Mouse (Mus musculus): ENCODE results near the gene Sprtn. TPM values are rescaled to one million over a fixed set of nuclear protein-coding genes. Genes with fewer than 3 reads are reported as not detected.

Gene Sprtn
- polyA plus RNA-seq, 1 experiment = 10.2 TPM

GRCm38 (mm10) chr8:124878946-124879526 lies 18.6 kb upstream of the Sprtn start:
- Histone ChIP-seq H3K4me1 (ENCODE audit: control insufficient read depth, insufficient read depth, insufficient read length, low read length) (0 out of 2 replicates have a peak, but pooled peaks cover 2% of the 10 kb centered on the region), H3K27ac (replicated peaks; ENCODE audit: low read depth, low read length) (no peak overlapping the region), H3K4me3 (ENCODE audit: insufficient read depth, low read depth, low read length) (no peak overlapping the region)

- H3K4me3 ChIP-seq (ENCODE audit: insufficient read depth, low read depth, low read length) = no peak overlapping the region
- H3K27ac ChIP-seq (replicated peaks; ENCODE audit: low read depth, low read length) = no peak overlapping the region
These were observed 9.3 kb upstream of the Sprtn start for GRCm38 (mm10) chr8:124888385-124888784.

GRCm38 (mm10) chr8:124892596-124892995 lies 5.1 kb upstream of the Sprtn start:
- H3K4me3 ChIP-seq (ENCODE audit: insufficient read depth, low read depth, low read length) = no peak overlapping the region
- H3K27ac ChIP-seq (replicated peaks; ENCODE audit: low read depth, low read length) = no peak overlapping the region
- peaks cover 19% of the 10 kb centered on the region for H3K4me1 ChIP-seq (ENCODE audit: control insufficient read depth, insufficient read depth, insufficient read length, low read length)

More at GRCm38 (mm10) chr8:124888385-124888784, 9.3 kb upstream of the Sprtn start:
- peaks cover 4% of the 10 kb centered on the region; the same call in 1 of the 2 replicates for H3K4me1 ChIP-seq (ENCODE audit: control insufficient read depth, insufficient read depth, insufficient read length, low read length)

- peaks cover 21% of the 10 kb centered on the region for H3K4me1 ChIP-seq (ENCODE audit: control insufficient read depth, insufficient read depth, insufficient read length, low read length)
- peak overlapping the region; percentile 87 for H3K4me3 ChIP-seq (ENCODE audit: insufficient read depth, low read depth, low read length)
- peak overlapping the region; percentile 4; the same call in 1 of the 2 replicates for H3K27ac ChIP-seq (replicated peaks; ENCODE audit: low read depth, low read length)
These were observed 1.6 kb upstream of the Sprtn start for GRCm38 (mm10) chr8:124896010-124896631.

- Histone ChIP-seq H3K27ac (replicated peaks; ENCODE audit: low read depth, low read length) (peak overlapping the region; percentile 76), H3K4me3 (ENCODE audit: insufficient read depth, low read depth, low read length) (peak overlapping the region; percentile 87), H3K4me1 (ENCODE audit: control insufficient read depth, insufficient read depth, insufficient read length, low read length) (peaks cover 21% of the 10 kb centered on the region)
These were observed 877 bp upstream of the Sprtn start for GRCm38 (mm10) chr8:124896632-124897385.

GRCm38 (mm10) chr8:124898251-124898905 lies 692 bp downstream of the Sprtn start:
- peaks cover 21% of the 10 kb centered on the region for H3K4me1 ChIP-seq (ENCODE audit: control insufficient read depth, insufficient read depth, insufficient read length, low read length)
- peak overlapping the region; percentile 66 for H3K27ac ChIP-seq (replicated peaks; ENCODE audit: low read depth, low read length)
- peak overlapping the region; percentile 92 for H3K4me3 ChIP-seq (ENCODE audit: insufficient read depth, low read depth, low read length)

GRCm38 (mm10) chr8:124903198-124903597 lies 5.5 kb downstream of the Sprtn start:
- Histone ChIP-seq H3K27ac (replicated peaks; ENCODE audit: low read depth, low read length) (no peak overlapping the region), H3K4me3 (ENCODE audit: insufficient read depth, low read depth, low read length) (no peak overlapping the region), H3K4me1 (ENCODE audit: control insufficient read depth, insufficient read depth, insufficient read length, low read length) (peaks cover 18% of the 10 kb centered on the region)

GRCm38 (mm10) chr8:124905482-124905881 lies 7.8 kb downstream of the Sprtn start:
- no peak overlapping the region for H3K4me3 ChIP-seq (ENCODE audit: insufficient read depth, low read depth, low read length)

GRCm38 (mm10) chr8:124909936-124910335 lies 12.2 kb downstream of the Sprtn start:
- H3K4me3 ChIP-seq (ENCODE audit: insufficient read depth, low read depth, low read length) = no peak overlapping the region
- H3K4me1 ChIP-seq (ENCODE audit: control insufficient read depth, insufficient read depth, insufficient read length, low read length) = peaks cover 17% of the 10 kb centered on the region
- no peak overlapping the region for H3K27ac ChIP-seq (replicated peaks; ENCODE audit: low read depth, low read length)

More at GRCm38 (mm10) chr8:124905482-124905881, 7.8 kb downstream of the Sprtn start:
- Histone ChIP-seq H3K4me1 (ENCODE audit: control insufficient read depth, insufficient read depth, insufficient read length, low read length) (peaks cover 16% of the 10 kb centered on the region), H3K27ac (replicated peaks; ENCODE audit: low read depth, low read length) (0 out of 2 replicates have a peak overlapping the region, but pooled peaks have one; percentile 5)

GRCm38 (mm10) chr8:124910349-124910748 lies 12.7 kb downstream of the Sprtn start:
- H3K4me3 ChIP-seq (ENCODE audit: insufficient read depth, low read depth, low read length) = no peak overlapping the region
- H3K4me1 ChIP-seq (ENCODE audit: control insufficient read depth, insufficient read depth, insufficient read length, low read length) = peaks cover 17% of the 10 kb centered on the region
- H3K27ac ChIP-seq (replicated peaks; ENCODE audit: low read depth, low read length) = 0 out of 2 replicates have a peak overlapping the region, but pooled peaks have one; percentile 15

- H3K4me1 ChIP-seq (ENCODE audit: control insufficient read depth, insufficient read depth, insufficient read length, low read length) = peaks cover 12% of the 10 kb centered on the region
- peak overlapping the region; percentile 95 for H3K27ac ChIP-seq (replicated peaks; ENCODE audit: low read depth, low read length)
- H3K4me3 ChIP-seq (ENCODE audit: insufficient read depth, low read depth, low read length) = no peak overlapping the region
These were observed 14.5 kb downstream of the Sprtn start for GRCm38 (mm10) chr8:124911938-124912872.

- H3K27ac ChIP-seq (replicated peaks; ENCODE audit: low read depth, low read length) = no peak overlapping the region
- no peak overlapping the region for H3K4me3 ChIP-seq (ENCODE audit: insufficient read depth, low read depth, low read length)
- peaks cover 17% of the 10 kb centered on the region for H3K4me1 ChIP-seq (ENCODE audit: control insufficient read depth, insufficient read depth, insufficient read length, low read length)
These were observed 16.4 kb downstream of the Sprtn start for GRCm38 (mm10) chr8:124914061-124914460.

- no peak overlapping the region; the same call in 1 of the 2 replicates for H3K27ac ChIP-seq (replicated peaks; ENCODE audit: low read depth, low read length)
These were observed 20.2 kb downstream of the Sprtn start for GRCm38 (mm10) chr8:124917741-124918484.

More at GRCm38 (mm10) chr8:124917741-124918484, 20.2 kb downstream of the Sprtn start:
- peaks cover 29% of the 10 kb centered on the region for H3K4me1 ChIP-seq (ENCODE audit: control insufficient read depth, insufficient read depth, insufficient read length, low read length)
- H3K4me3 ChIP-seq (ENCODE audit: insufficient read depth, low read depth, low read length) = no peak overlapping the region
